Mouse (Mus musculus): ENCODE measurements around the gene Gm42674.

DNA sequence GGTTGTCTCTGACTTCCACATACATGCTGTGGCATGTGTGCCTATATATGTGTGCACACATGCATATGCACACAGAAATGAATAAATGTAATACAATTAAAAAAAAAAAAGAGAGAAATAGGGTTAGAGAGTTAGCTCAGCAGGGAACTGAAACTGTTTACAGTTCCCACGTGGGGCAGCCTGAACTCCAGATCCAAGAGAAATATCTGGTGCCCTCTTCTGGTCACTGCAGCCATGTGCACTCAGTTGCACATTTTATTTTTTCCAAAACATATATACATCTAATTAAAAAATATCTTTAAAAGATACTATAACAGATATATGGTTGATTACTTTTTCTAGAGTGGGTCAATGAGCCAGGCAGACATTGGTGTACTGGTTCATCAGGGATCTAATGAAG is 15.9 kb downstream of the Gm42674 start:
- TF ChIP-seq CTCF (conservative IDR thresholded peaks at IDR 0.05 in 1 of 2, IDR thresholded peaks at IDR 0.05 in 1 of 2; ENCODE audit: low read depth in 2 of 2, low read length in 2 of 2): peak; percentile 9 to 52; a peak in 2 of 4 replicates
- TF ChIP-seq EP300 (IDR thresholded peaks at IDR 0.05; ENCODE audit: low read length): no peak
- peak; percentile 53; the same call in 1 of the 2 replicates for TF ChIP-seq IRF4 (IDR thresholded peaks at IDR 0.05; ENCODE audit: low read depth, low read length)
- TF ChIP-seq ELF1 (IDR thresholded peaks at IDR 0.05; ENCODE audit: low read depth, low read length): no peak
- TF ChIP-seq E2F4 (IDR thresholded peaks at IDR 0.05; ENCODE audit: insufficient replicate concordance, low read depth, low read length): no peak
- TF ChIP-seq ETS1 (conservative IDR thresholded peaks at IDR 0.05; ENCODE audit: low read depth, low read length): no peak
- TF ChIP-seq USF1 (IDR thresholded peaks at IDR 0.05; ENCODE audit: low read depth, low read length): no peak
- TF ChIP-seq MAFK (IDR thresholded peaks at IDR 0.05; ENCODE audit: insufficient replicate concordance, low read length): no peak
- TF ChIP-seq POLR2A (IDR thresholded peaks at IDR 0.05; ENCODE audit: low read depth, low read length): no peak
- no peak for TF ChIP-seq TBP (conservative IDR thresholded peaks at IDR 0.05; ENCODE audit: low read depth, low read length)
- peak; percentile 53; the same call in 1 of the 2 replicates for TF ChIP-seq MAX (IDR thresholded peaks at IDR 0.05; ENCODE audit: low read length)
- no peak for TF ChIP-seq MXI1 (IDR thresholded peaks at IDR 0.05; ENCODE audit: low read depth, low read length)
